Mouse (Mus musculus) thymus, postnatal 0 days (tissue): Measurements from ENCODE around the gene Trex1. TPM values are rescaled to one million over a fixed set of nuclear protein-coding genes. Genes with fewer than 3 reads are reported as not detected.
A peak's percentile ranks its signal among the peaks of the same experiment; 100 is the strongest.

Source experiments
- DNase-seq: peaks from one replicate; pipeline ENCODE4 v3.0.0-alpha.2; 2015; ENCODE audit warnings: low spot score
- polyA plus RNA-seq: library from polyadenylated mRNA; unstranded; fragments of >200 nt; fragmentation: Nextera tagmentation; extraction: Ambion mirVana; gene quantifications from 2 replicates; pipeline ENCODE4 v1.2.1, GENCODE M21; 2015

Gene Trex1
- polyA plus RNA-seq: 42.1 and 42.4 TPM in 2 replicates

DNA sequence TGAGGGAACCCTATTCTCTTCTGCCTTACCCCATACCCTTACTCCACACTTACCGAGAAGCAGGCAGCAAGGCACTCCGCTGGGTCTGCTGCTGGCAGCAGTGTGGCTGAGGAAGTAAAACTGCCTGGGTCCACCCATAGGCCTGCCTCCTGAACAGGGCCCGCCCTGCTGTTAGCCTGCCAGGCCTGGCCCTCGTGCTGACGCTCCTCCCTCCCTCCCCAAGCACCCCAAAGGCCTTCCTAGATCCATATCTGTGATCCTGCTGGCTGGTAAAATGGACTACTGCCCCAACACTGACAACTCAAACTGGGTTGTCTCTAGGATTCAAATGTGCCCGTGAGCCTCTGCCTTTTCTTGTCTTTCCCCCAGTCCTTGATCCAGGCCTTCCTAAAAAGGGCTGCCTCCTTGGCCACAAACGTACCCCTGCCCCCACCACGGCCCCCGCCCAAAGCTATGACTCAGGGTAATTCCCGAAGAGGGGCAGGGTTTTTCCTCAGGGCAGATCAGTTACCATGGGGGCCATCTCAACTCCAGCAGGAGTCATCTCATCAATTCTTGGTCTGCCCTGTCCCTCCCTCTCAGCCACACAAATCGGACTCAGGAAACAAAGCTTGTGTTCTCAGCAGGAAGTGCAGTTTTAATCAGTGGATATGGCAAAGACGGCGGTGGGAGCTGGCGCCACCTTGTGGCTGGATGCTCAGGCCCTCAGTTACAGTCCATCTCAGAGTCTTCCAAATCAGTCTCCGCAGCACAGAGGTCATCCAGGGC, at the start of gene Trex1:
Trex1 (minus strand) TSS at position 599 of the 768 bp plus-strand sequence.
- DNase-seq: peak; percentile 81

DNA sequence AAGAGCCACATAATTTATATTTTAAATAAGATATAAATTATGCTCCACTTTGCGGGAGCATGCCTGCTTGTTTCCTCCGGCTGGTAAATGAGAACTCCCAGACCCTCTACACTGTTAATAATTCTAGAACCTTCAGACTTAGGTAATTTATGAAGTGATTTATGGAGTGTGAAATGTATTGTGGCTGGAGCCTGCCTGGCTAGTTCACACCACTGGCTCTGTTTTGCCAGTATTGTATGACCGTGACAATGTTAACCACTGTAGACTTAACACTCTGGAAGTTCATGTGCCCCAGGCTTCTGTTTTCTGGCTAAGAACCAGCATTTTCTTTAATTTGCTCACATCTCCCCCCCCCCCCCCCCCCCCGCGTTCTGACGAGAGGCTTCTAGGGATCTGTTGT, 47.8 kb upstream of the Trex1 start:
- DNase-seq: no peak

DNA sequence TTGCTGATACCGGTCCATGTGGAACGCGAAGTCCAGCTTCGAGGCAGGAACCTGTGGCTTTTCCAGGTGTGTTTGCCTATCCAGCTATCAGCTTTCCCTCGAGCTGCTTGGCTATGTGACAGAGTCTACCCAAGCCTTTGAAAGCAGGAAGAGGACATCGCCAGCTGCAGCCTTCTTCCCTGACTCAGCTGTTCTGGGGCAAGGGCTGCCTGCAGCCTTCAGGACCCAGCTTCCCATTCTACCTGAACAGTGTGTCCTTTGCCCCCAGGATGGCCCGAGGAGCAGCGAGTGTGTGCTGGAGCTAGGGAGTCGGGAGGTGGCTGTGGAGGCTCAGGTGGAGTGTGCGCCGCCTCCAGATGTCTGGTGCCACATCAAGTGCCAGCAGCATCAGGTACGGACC, 46.1 kb upstream of the Trex1 start:
- no peak for DNase-seq

DNA sequence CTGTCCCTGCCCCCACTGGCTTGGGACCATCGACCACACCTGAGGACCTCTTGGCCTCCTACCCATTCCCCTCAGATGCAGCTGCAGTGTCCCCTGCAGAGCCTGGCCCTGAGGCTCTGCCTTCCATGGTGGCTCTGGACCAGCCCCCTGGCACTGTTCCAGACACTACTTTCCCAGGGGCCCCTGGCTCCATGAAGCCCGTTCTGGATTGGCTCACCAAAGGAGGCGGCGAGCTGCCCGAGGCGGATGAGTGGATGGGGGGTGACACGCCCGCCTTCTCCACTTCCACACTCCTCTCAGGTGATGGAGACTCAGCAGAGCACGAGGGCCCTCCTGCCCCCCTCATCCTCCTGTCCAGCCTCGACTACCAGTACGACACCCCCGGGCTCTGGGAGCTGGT, 45.5 kb upstream of the Trex1 start:
- no peak for DNase-seq

DNA sequence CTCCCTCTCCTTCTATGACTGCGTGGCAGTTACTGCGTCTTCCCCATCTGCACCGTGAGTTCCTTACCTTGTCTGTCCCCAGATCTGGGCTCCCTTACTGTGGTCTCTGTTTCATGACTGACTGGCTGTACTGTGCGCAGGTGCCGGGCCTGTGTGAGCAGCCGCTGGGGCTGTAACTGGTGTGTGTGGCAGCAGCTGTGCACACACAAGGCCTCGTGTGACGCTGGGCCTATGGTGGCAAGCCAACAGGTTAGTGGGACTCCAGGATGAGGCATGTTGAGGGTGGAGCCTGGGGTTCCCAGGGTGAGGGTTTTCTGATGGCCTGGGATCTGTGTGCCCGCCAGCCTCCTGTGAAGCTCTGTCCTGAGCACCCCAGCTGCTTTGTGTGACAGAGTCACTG, 44.5 kb upstream of the Trex1 start:
- peak; percentile 27 for DNase-seq

DNA sequence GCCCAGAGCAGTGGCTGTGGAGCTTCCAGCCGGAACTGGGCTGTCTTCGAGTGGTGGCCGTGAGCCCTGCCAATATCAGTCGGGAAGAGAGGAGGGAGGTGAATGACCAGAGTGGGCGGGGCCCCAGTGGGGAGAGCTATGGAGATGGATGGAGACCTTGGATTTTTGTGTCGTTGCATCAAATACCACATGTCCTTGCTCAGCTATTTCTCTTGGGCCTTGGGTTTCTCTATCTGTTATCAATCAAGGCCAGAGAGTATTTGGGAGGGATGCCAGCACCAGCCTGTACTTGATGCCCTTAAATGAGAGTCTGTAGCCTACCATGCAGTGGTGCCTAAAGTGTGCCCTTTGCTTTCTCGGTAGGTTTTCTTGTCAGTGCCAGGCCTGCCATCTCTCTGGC, 43.7 kb upstream of the Trex1 start:
- DNase-seq: no peak

DNA sequence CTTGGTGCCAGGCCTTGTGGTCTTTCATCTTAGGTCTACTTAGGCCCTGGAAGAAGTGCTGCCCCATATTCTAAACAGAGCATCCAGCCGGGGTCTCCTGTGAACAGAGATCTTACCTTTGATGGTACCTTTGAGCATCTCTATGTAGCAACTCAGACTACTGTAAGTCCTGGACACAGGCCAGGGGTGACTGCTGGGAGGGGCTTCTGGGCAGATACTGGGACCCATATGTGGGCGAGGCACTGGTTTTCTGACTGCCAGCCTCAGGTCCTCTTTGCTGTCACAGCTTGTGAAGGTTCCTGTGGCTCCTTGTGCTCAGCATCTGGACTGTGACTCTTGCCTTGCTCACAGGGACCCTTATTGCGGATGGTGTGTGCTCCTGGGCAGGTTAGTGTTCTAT, 43.0 kb upstream of the Trex1 start:
- no peak for DNase-seq

DNA sequence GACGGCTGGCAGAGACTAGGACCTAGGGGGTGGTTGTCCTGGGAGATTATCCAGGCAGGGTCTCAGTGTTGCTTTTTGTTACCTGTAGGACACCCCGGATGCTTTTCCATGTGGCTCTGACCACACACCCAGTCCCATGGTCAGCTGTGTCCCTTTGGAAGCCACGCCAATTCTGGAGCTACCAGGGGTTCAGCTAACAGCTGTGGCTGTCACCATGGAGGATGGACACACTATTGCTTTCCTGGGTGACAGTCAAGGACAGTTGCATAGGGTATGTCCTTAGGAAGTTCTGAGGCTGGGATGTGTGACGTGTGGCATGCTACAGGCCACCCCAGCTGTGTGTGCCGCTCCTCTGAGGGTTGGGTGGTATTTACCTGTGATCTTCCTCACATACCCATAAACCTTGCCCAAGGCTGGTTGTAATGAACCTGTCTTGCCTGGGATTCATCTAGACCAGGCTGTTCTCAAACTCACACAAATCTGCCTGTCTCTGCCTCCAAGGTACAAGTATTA, 42.5 kb upstream of the Trex1 start:
- DNase-seq: no peak

DNA sequence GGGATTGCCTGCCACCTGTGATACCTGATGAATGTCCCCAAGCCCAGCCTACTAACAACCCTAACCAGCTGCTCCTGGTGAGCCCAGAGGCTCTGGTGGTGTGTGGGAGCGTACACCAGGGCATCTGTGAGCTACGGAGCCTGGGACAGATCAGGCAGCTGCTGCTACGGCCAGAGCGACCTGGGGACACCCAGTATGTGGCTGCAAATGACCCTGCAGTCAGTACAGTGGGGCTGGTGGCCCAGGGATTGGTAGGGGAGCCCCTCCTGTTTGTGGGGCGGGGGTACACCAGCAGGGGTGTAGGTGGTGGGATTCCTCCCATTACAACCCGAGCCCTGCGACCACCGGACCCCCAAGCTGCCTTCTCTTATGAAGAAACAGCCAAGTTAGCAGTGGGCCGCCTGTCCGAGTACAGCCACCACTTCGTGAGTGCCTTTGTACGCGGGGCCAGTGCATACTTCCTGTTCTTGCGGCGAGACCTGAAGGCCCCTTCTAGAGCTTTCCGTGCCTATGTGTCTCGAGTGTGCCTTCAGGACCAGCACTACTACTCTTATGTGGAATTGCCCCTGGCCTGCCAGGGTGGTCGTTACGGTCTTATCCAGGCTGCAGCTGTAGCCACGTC, 40.9 kb upstream of the Trex1 start:
- peak; percentile 21 for DNase-seq

DNA sequence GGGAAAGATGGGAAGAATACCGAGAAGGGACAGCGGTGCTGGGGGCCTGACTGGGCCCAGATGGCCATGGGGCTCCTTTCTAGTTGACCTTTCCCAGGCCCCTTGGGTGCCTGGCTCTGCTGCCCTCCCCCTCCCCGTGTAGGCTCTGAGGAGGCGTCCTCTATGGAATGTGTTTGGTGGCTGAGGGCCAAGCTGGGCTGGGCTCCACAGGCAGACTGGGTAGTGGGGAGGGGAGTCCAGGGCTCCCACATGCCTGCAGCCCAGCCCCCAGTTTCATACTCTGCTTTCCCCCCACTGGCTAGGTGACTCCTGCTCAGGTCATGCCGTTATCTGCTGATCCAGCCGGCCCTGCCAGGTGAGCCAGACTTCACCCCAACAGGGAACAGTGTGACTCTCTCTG, 39.4 kb upstream of the Trex1 start:
- no peak for DNase-seq

DNA sequence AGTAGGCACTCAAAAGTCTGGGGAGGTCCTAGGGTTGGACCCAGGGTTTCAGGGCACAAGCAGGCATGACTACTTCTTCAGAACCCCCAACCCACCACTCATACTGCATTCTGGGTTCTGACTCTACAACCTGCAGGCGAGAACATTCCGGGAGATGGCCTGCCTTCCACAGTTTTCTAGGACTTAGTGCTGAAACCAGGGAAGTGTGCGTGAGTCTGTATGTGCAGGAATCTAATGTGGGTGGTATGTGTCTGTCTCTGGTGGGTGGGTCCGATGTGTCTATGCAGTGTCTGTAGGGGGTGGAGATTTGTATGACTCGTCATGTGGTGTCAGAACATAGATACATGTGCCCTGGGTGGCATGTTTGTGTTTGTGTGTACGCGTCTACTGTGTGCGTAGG, 38.8 kb upstream of the Trex1 start:
- DNase-seq: no peak

DNA sequence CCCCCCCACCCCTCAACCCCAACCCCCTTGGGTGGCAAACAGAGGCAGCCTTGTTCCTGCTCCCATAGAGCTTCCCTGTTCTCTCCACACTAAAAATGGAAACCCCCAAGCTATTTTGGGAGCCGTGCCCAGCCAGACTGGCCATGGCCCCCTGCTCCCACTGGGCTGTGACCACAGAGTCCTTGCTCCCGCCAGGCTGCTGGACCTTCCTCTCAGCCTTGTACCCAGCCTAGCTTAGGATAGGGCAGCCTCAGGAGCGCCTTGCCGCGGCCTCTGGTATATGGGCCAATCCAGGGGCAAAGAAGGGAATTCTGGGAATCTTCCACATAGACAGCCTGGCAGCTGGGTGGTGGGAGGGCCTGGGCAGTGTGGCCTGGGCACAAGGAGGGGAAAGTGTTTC, 38.3 kb upstream of the Trex1 start:
- DNase-seq: no peak

DNA sequence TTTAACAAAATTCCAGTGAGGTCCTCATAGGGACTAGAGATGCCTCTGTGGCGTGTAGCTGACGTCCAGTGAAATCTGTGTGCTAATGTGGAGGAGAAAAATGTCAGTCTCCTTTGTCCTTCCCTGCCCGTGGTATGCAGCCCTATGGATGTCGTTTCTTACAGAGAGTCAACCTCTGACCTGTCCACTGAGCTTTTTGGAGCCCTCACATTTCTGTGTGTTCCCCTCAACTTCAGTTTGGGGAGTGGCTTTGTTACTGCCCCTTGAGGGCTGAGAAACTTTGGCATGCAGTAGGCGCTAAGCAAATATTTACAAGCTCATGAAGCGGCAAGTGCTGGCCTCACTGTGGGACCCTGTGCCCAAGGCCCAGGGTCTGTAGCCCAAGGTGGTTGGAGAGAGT, 37.8 kb upstream of the Trex1 start:
- DNase-seq: no peak

DNA sequence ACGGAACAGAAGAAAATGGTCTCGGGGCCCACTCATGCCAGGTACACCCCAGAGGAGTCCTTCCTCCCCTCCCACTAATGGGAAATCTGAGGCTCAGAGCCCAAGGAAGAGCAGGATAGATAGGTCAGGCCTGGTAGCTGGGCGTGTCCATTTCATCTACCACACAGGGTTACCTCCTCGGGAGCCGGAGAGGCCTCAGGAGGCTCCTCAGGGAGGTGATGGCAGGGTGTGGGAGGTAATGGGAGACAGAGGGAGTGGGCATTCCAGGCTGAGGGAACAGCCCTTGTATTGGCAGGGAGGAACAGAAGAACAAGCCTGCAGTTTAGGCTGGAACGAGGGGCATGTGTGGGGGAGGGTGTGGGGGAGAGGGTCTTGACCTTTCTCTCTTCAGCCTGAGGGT, 37.3 kb upstream of the Trex1 start:
- DNase-seq: no peak

DNA sequence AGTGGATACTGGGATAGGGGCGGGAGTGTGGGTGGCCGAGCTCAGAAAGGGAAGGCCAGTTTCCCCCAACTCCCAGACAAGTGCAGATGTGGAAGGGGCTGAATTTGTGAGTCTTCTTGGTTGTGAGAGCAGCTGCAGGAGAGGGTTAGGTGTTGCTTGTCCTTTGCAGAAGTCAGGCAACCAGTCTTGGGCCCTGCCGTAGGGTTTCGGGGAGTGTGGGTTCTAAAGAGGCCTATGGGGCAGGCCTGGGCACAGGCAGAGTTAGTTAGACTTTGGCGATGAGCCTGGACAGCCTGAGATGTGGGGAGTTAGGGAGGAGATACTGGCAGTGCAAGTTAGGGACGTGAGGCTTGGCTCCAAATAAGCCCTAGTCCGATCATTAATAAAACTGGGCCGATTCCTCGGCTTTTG, 36.7 kb upstream of the Trex1 start:
- DNase-seq: no peak

DNA sequence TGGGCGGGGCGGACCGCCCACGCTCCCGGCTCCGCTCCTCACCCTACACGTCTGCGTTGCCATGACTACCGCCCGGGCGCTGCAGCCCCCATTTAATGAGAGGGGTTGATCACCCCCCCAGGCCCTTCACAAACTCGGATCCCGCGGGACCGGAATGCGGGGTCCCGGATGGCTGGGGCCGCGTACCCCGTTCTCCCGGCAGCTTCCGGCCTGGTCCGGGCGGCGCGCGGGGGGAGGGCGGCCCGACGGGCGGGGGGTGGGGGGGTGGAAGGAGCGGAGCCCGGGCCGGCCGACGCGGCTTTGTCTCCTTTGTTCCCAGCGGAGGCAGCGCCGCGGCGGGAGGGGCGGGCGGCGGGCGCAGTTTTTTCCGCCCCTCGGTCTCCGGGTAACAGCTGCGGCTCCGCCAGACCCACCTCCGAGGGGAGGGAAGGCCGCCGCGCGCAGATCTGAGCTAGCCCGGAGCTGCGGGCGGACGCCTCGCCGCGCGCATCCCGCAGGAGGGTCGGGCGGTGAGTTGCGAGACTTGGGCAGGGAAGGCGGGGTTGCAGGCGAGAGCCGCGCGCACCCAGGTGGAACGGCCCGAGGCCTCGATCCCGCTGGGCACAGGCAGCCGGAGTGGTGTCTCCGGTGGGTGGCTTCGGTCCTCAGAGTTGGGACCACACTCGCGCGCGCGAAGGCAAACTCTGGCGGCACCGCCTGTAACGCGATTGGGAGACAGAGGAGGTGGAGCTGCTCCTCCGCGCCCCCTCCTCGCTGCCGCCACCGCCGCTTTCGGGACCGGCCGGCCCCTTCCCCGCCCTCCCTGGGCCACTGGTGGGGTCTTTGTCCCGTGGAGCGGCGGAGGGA, 35.8 kb upstream of the Trex1 start, which contains the start of gene Plxnb1:
Plxnb1 (plus strand) TSS at position 253 of the 846 bp plus-strand sequence.
- DNase-seq: peak; percentile 68

DNA sequence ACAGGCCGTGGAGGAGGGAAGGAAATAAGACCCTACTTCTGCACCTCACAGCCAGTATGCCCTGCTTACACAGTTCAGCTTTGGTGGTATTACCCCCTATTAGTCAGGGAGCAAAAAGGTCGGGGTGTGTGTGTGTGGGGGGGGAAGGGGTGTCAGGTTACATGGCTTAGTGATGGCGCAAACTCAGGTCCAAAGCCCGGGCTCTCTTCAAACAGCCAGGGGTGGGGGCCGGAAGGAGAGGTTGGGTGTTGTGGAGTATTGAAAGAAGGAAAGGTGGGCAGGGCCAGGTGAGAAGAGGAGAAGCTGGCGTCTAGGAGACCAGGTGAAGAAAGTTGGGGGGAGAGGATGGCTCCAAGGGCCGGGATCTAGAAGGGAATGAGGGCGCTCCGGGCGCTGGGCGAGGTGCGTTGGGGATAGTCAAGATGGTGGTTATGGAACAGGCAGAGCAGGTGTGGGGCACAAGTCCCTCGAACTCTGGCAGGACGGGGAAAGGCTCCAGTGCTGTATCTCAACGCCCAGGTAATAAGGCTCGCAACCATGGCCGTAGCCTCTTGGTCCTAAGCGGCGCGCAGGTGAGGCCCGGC, 35.1 kb upstream of the Trex1 start:
- peak; percentile 15 for DNase-seq

DNA sequence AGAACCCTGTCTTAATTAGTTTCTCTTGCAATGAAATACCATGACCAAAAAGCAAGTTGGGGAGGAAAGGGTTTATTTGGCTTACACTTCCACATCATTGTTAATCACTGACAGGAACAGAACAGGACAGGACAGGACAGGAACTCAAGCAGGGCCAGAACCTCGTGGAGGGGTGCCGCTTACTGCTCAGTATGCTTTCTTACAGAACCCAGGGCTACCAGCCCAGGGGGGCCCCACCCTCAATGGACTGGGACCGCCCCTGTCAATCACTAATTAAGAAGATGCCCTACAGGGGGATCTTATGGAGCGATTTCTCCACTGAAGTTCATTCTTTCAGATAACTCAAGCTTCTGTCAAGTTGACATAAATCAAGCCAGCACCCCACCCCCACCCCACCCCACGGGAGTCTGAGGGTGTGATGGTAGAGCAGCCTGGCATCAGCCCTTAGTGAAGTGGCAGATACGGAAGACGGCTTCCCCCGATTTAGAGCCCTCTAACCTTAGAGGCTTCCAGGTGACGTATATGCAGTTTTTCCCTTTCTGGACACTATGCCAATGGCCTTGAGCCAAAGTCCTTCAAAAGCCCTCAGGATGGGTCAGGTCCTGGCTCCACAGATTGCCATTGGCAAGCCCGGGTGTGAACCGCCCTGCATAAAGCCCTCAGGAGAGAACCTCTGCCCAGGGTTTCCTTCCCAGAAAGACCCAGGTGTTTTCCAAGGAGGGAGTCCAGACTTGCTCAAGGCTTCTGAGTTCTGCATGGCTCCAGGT, 34.4 kb upstream of the Trex1 start:
- no peak for DNase-seq

DNA sequence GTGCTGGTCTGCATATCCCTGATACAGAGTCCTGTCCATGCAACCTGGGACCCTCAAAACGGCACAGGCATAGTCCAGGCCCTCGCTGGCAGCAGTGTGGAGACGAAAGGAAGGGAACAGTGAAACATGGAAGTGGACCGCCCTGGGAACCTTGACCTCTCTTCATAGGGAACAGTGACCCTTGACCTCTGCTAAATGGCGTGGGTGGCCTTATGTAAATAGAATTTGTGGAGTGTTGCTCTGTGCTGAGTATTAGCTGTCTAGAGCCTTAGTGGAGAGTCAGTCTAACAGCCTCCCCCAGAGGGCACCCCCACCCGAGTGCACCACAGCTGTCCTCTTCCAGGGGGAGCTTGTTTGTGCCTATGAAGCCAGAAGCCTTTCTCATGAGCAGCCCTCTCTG, 33.3 kb upstream of the Trex1 start:
- no peak for DNase-seq

DNA sequence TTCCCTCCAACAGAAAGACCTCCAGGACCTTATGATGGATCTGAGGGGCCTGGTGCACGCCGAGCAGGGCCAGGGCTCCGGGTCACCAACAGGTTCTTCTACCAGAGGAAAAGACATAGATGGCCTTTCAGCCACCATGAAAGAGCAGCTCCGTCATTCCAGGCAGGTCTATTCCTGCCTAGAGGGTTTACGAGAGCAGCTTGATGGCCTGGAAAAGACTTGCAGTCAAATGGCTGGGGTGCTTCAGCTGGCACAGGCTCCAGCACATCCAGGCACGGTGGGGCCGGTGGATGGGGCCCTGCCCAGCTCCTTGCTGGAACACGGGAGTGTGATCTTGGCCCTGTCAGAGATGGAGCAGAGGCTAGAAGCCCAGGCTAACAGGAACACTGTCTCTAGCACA, 32.3 kb upstream of the Trex1 start:
- DNase-seq: no peak

DNA sequence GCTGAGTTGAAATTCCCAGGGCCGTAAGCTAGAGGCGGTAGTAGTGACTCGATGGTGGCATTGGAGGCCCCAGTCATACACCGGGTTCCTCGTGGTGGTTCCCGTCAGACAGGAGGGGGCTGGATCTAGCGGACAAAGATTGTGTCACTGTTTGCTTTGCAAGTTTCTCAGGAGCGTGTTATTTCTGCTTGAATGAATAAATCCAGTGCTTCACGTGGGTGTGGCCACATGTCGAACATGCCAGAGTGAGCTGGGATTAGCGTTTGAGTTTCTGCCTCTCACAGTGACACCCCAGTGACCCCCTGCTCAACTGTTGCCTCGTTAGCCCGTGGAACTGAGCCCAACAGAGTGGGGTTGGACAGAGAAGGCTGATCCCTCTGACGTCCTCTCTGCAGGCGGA, 30.9 kb upstream of the Trex1 start:
- no peak for DNase-seq
